Mouse (Mus musculus) E14TG2a.4 (cell line): Measurements from ENCODE around the gene Prrxl1.

Source experiments
- CTCF ChIP-seq: conservative IDR thresholded peaks from 2 replicates; pipeline ENCODE4 v1.5.1; 2014; ENCODE audit warnings: low read length
- NANOG ChIP-seq: IDR thresholded peaks from 2 replicates; pipeline ENCODE4 v1.6.1; 2014; ENCODE audit warnings: borderline replicate concordance, low read length, mixed read lengths
- POU5F1 ChIP-seq: IDR thresholded peaks from 2 replicates; pipeline ENCODE4 v1.6.1; 2014; ENCODE audit warnings: low read length, borderline replicate concordance

DNA sequence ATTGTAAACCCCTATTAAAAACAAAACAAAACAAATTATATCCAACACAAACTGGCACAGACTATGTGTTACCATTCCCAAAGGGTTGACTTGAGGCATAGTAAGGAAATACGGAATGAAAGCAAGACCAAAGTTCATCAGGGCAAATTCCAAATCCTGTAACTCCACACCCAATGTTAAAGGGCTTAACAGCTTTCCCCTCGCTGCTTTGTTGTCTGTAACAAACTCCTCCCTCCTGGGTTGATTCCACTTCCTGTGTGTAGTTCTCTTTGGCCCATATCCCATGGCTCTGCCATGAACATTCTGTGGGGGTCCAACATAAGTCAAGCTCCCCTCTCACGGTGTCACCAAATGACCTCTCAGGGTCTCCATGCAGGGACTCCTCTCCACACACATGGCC, 8.8 kb upstream of the Prrxl1 start:
- TF ChIP-seq CTCF (no peak), POU5F1 (no peak), NANOG (no peak)
